Mouse (Mus musculus) brain, embryonic 14.5 days (tissue): ENCODE measurements at regions not wholly inside any gene's neighbourhood (a gene's known extent, or its start where the extent isn't known, plus 50 kb on each side); places are given as distances from the start of the nearest gene placed in this dataset.

Experiments
- CTCF ChIP-seq: fragments of 200-500 bp; IDR thresholded peaks from 2 replicates; pipeline ENCODE4 v1.5.1; 2012; ENCODE audit warnings: inconsistent platforms, mild to moderate bottlenecking, moderate library complexity, borderline replicate concordance; ENCODE audit not compliant: insufficient read depth, insufficient read length; ENCODE audit errors: extremely low read depth
- POLR2A ChIP-seq: fragments of 200-500 bp; IDR thresholded peaks from 2 replicates; pipeline ENCODE4 v1.6.1; 2012; ENCODE audit warnings: mild to moderate bottlenecking, inconsistent platforms, borderline replicate concordance; ENCODE audit not compliant: poor library complexity, insufficient read depth, insufficient read length, severe bottlenecking; ENCODE audit errors: extremely low read depth

DNA sequence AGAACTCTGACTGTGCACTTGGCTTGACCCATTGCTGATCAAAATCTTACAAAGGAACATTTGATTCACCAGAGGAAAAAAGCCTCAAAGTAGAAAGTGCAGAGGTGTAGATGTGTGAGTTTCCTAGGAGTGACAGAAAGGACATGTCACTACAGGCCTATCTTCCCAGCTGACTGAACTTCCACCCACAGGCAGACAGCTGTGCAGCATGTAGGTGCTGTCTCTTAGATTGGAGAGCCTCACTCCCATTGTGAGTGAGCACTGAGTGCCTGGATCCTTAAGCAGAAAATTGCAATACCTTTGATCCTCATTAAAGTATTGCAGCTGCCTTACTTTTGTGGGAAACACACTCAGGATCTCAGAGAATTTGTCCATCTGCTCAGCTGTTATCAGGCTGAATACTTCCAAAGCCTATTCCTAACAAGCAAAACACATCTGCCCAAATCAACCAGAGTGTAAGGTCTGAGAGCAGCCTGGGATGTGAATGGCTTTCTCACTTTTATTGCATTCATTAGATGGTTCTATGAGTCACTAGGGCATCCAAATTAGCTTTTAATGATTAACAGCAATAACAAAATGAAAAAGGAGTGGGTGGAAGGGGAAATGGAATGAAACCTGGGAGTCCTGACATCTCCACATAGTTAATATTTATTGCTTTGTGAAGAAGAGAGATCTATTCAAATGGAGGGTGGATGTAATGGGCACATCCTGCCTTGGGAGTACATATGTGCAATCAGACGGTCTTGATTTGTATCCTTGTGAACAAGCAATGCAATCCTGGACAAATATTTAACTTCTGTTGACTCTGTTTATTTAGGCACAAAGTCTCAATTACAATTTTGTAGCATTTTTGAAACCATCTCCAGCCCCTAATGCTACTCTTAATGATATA lies 929.1 kb upstream of the Api5 start:
- TF ChIP-seq CTCF (no peak), POLR2A (no peak)
